Mouse (Mus musculus): ENCODE results near the gene Il1f9. TPM values are rescaled to one million over a fixed set of nuclear protein-coding genes. Genes with fewer than 3 reads are reported as not detected.

Gene Il1f9
- polyA plus RNA-seq (2012; rRNA removed), result 1.0 and 1.1 TPM in 2 replicates

GRCm38 (mm10) chr2:24186176-24186575 is at the start of gene Il1f9:
Il1f9 (plus strand) TSS chr2:24186476.

DNA sequence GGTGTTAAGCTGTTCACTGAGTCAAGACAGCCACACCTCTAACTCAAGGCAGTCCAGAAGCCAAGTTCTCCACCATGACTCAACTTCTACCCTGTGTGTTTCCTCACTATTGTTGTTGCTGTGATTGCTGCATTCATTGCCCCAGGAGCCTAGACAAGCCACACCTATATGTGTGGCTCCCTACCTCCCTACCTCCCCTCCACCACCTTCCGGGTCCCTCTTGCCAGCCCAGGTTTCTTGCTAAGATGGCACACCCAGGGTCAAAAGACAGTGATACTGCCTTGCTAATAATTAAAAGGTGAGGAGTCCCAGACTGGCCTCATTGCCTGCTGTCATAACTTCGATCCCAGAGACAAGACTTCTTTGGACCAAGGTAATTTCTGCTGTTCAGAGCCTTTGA is 33.4 kb upstream of the Il1f9 start, which contains the start of gene Il1f8:
Gene Il1f8 (plus strand): TSS at position 301 of the 400 bp plus-strand sequence.

GRCm38 (mm10) chr2:24215118-24215517 is 28.8 kb downstream of the Il1f9 start, which contains the start of gene Il1f6:
Il1f6 (plus strand) TSS chr2:24215418.

Other genes with a start within 250 kb of the Il1f9 start
- 0.10 TPM in 1 of 2 replicates, not detected in the other for gene Hnmt, start 137.1 kb upstream of the Il1f9 start, polyA plus RNA-seq (2012; rRNA removed)
- gene Tbpl2, start 89.9 kb upstream of the Il1f9 start, polyA plus RNA-seq (2012; rRNA removed), result not detected in 2 replicates
- 1.0 and 1.2 TPM in 2 replicates for gene Il1f8, start 33.3 kb upstream of the Il1f9 start, polyA plus RNA-seq (2012; rRNA removed)
- gene Il1f6, start 28.9 kb downstream of the Il1f9 start, polyA plus RNA-seq (2012; rRNA removed), result 2.3 and 3.2 TPM in 2 replicates
- 18.0 and 41.2 TPM in 2 replicates for gene Il1f5, start 90.5 kb downstream of the Il1f9 start, polyA plus RNA-seq (2012; rRNA removed)
- not detected in 2 replicates for gene Il1f10, start 104.7 kb downstream of the Il1f9 start, polyA plus RNA-seq (2012; rRNA removed)
- gene Il1rn, start 150.4 kb downstream of the Il1f9 start, polyA plus RNA-seq (2012; rRNA removed), result 2.6 and 2.7 TPM in 2 replicates
- gene Psd4, start 181.1 kb downstream of the Il1f9 start, polyA plus RNA-seq (2012; rRNA removed), result 7.4 and 10.1 TPM in 2 replicates